Mouse (Mus musculus) adrenal gland, adult 2 months (tissue): Measurements from ENCODE around the gene Gm20388. TPM values are rescaled to one million over a fixed set of nuclear protein-coding genes. Genes with fewer than 3 reads are reported as not detected.
A peak's percentile ranks its signal among the peaks of the same experiment; 100 is the strongest.

Experiments
- DNase-seq: peaks from one replicate; pipeline ENCODE4 v3.0.0; 2021
- polyA plus RNA-seq: library from polyadenylated mRNA; depleted of rRNA; stranded (reverse); fragments of >200 nt; gene quantifications from 2 replicates; pipeline ENCODE4 v1.2.3, GENCODE M21; 2012
- total RNA-seq, 2 experiments: library from RNA; stranded (reverse); gene quantifications; 2 replicates each; pipeline ENCODE4 v1.2.3; 2021

Gm20388 gene
- total and polyA plus RNA-seq, 3 experiments, result 5.9 to 50.1 (median 9.9) TPM

DNA sequence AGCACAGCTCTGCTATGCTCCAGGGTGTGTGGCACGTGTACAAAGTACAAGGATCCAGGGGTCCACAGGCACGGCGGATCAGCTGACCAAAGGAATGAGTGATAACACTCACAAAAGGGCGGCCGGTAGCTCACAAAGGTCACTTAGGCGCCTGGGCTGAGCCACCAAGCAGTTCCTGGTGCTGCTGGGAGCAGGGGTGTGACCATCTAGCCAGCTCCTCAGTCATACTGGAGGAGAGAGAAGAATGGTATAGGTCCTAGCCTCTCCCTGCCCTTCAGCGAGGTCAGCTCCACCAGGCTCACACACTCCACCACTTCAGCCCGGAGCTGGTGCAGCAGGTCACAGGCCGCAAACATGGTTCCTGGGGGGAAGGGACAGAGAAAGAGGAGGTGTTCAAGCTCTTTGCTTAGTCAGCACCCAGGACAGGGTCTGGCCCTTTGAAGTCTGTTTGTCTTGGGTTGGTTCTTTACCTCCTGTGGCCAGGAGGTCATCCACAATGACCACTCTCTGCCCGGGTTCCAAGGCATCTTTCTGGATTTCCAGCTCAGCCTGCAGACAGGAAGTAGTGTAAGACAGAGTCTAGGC, 2664.1 kb downstream of the Gm20388 start:
- no peak for DNase-seq

DNA sequence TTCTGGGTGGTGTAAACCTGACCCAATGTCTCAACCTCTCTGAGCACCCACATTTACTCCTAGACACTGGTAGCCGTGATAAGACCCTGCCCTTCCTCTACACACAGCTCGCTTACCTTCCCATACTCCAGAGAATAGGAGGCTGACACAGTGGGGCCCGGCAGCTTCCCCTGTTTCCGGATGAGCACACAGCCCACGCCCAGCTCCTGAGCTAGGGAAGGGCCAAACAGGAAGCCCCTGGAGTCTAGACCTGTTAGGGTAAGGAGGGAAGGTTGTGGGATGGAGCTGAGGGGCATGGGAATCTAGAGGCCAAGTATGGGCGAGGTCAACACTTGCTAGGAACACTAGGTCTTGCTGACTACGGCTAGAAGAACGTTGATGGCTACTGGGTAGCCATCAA, 2664.6 kb downstream of the Gm20388 start:
- DNase-seq, result no peak

DNA sequence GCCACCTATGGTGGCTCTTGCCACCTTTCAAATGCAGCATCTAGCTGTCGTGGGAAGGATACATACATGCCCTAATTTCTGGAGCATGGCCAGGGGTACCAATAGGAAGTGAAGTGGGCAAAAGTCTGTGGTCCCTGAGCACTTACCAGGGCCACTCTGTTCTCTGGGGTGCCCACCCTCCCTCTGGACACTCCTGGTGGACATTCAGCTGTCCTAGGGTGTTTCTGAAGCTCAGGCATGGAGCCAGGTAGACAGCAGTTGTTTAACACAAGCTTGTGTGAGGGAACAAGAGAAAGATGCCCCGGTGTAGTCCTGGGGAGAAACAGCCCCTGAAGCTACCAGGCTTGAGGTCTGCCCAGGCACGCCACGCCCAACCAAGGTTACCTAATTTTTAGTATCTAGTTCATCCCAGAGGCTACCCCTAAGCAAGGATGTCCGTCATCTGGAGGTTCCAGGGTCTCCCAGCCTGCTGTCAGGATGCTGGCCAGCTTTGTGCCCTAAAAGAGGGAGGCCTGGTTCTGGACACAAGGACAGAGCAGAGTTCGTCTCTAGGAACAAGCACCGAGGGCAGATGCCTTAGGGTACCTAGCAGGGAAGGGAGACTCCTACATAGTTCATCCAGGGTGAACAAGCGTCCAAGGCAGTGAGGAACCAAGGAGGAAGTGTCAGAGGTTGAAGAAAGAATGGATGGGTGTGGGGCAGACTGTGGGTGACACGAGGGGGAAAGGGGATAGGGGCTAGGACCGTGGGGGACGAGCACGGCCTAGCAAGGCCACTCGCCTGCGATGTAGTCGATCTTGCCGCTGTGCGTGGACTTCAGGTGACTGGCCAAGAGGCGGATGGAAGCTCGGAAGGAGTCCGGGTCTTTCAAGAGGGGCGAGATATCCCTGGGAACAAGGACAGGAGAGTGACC, 2665.3 kb downstream of the Gm20388 start:
- peak; percentile 24 for DNase-seq

DNA sequence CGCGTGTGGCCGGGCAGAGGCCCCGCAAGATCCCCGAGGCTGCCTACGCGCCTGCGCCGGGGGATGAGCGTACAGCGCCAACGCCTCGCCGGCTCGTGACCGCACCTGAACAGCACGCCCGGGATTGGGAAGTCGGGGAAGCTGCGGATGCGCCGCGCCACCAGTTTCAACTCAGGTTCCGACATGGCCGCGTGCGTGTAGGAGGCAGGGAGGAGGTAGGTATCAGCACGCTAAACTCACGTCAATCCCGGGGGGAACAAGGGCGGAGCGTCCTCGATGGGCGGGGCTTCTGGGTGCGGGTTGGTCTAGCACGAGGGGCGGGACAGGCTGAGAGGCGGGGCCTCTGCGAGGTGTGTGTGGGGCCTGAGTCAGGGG, 2666.0 kb downstream of the Gm20388 start, which contains the start of gene Aprt:
TSS of gene Aprt (minus strand) at position 262 of the 375 bp plus-strand sequence.
- peak; percentile 97 for DNase-seq

- no peak for DNase-seq
Measured at GRCm38 (mm10) chr8:122577116-122577515, 2666.5 kb downstream of the Gm20388 start.

GRCm38 (mm10) chr8:122579196-122579595, 2668.6 kb downstream of the Gm20388 start:
- no peak for DNase-seq

DNA sequence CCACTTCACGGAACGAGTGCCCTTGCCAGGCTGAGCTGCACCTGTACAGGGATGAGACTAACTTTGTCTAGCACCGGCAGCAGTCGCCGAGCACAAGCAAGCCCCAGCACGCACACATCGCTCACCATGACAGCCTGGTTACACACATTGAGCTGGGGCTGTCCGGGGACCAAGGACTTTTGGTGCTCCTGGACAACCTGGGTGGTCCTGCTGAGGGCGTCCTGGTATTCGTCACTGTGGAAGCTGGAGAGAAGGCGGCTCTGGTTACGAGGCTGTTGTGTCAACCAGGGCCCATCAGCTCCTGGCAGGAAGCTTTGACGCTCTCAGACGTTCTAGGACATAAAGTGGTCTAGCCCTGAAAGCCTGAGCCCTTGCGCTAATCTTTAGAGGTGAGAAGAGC, 2670.3 kb downstream of the Gm20388 start:
- no peak for DNase-seq

GRCm38 (mm10) chr8:122584981-122585380, 2674.3 kb downstream of the Gm20388 start:
- DNase-seq, result no peak

DNA sequence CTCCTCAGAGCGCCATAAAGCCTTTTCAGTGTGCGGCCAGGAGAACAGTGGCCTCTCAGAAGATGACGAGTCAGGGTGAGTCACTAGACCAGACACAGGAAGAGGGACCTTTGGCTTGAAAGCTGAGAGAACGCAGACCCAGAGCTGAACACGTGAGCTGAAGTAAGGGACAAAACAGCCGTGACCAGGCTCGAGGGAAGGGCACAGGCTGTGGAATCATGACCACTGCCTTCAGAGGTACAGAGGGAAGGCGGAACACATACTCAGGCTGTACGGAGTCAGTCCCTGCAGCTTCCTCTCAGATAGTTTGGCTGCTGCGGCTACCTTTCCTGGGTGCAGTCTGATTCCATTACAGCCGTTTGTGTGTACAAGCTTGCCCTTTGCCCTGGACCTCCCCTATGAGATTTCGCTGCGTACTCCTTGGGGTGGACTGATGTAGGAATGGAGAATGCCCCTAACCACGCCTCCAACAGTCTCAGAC, 2674.8 kb downstream of the Gm20388 start:
- peak; percentile 62 for DNase-seq

DNA sequence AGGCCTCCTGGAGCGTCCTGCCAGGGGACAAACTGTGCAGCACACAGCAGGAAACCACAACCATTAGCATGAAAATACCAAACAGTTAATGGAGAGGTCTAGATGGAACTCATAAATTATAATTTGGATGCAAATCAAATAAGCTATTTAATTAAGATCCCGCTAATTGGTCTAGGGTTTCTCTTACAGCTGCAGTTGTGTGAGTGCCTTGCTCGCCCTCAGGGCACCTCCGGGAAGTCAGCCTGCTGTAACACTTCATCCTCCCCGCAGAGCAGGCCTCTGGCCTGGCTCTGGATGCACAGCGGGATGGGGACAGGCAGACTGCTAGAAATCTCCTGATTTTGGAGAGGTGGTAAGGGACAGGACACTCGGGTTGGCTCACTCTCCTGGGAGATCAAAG, 2675.5 kb downstream of the Gm20388 start:
- DNase-seq, result peak; percentile 14

DNA sequence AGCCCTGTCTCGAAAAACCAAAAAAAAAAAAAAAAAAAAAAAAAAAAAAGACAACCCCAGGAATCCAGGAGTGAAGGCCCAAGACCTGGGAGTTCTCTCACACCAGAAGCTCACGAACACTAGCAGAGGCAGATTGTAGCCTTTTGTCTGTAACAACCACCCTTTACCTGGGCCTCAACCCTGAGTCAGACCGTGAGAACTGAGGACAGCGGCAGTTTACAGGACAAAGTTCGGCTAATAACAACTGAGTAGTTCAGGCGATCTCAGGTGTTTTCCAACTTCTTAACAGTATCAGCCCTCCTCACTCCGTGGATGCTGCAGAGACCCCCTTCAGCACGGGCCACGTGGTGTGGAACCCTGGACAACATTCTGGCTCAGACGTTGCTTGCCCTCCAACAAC, 2676.1 kb downstream of the Gm20388 start:
- DNase-seq, result no peak

DNA sequence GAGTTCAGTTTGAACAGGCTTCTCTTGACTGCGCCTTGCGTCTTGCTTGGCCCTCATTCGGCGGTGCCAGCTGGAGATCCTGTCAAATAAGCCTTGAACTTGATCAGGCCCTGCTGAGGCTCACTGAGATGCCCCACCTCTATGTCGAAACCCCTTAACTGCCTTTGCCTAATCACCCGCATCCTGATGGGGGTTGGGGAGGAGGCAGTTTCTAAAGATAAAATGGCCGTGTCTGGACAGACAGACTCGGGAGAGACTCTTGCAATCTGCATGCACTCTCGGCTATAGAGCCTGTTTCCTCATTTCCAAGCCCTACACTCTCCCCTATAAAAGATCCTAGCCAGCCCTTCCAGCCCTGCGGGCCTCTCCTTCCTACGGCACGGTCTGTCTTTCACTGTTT, 2682.6 kb downstream of the Gm20388 start:
- DNase-seq, result no peak

DNA sequence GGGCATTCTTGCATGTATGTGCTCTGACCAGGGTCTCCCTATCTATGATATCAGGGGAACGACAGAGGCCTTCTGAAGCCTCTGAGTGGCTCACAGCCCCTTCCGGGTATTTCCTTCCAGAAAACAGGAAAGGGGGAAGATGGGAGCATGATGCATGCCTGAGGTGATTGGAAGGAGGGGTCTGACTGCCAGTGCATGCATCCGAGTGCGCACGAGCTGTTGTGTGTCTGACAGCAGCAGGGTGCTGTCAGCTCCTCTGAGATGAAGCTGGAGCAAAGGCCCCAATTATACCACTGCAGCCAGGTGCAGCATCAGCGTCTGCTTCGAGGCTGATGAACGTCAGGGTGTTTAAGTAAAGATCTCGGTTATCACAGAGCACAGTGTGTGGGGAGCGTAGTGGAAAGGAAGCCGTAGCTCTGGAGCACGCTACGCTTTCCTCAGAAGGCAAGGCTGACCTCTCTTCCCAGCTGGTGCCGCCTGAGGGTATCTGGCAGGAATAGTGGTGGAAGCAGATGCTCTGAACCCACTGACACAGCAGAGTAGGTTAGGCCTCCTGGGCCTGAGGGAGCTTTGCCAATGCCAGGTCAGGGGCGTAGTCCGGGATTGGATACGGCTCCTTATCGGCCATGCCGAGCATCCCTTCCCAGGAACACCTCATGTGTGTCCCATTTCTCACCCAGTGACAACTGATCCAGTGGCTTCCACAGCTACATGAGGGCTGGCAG, 2683.3 kb downstream of the Gm20388 start:
- no peak for DNase-seq

- DNase-seq, result no peak
Measured at GRCm38 (mm10) chr8:122596031-122596430, 2685.4 kb downstream of the Gm20388 start.

DNA sequence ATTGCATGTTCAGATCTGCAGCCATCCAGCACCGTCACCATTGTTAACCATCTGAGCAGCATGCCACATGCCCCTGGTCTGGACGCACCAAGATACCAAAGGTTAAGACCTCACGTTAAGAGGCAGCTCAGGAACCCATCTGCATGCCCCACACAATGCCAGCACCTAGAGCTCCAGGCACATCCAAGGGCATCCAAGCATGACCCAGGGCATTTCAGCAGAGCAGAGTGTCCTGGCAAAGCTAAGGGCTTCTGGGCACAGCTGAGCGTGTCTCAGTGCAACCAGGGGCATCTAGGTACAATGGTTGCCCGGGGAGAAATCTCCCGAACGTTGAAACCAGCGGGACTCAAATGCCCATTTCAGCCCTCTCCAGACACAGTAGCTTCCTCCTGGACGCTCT, 2690.0 kb downstream of the Gm20388 start:
- no peak for DNase-seq

DNA sequence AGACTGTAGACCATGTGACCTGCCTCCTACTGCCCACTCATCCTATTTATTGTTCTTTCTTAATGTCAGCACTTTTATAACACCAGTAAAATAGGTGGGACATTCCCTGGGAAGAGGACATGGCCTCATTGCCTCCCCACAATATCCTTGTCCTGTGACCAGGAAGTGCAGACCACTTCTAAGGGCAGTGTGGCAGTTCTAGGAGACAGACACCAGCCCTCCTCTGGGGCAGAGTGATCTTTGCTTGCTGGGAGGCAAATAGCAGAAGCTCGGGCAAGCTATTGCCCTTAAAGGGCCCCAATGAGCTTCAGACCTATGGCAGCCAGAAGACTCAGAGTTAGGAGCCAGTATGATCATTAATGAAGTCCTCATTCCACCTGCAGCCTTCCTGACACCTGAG, 2694.0 kb downstream of the Gm20388 start:
- no peak for DNase-seq

DNA sequence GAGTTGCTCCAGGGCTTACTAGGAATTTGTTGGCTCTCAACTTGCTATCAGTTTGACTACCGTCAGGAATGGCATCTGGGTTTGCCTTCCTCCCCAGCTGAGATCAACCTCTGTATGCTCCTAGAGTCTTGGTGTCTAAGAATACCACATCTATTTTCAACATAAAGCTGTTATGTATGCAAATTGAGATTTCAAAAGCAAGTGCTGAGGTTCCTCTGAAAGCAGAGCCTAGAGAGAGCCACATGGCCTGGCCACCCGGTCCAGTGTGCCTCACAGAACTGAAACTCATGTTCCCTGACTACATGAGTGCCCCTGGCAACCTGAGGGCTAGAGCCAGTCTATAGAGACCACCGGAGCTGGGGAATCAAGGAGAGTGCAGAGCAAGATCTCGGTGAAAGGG, 2694.7 kb downstream of the Gm20388 start:
- no peak for DNase-seq

GRCm38 (mm10) chr8:122606810-122607209, 2696.2 kb downstream of the Gm20388 start:
- DNase-seq, result no peak

DNA sequence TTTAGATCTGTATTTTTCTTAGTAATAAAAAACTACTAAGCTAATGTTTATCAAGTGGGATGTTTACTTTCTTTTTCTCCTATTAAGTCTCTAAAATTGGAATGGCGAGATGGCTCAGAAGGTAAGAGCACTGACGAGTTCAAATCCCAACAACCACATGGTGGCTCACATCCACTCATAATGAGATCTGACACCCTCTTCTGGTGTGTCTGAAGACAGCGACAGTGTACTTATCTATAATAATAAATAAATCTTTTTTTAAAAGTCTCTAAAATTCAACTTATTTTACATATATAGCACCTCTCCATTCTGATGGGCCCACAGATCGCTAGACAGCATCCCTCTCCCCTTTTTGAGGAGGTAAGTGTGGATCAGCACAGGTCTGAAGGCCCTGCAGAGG, 2699.6 kb downstream of the Gm20388 start:
- DNase-seq, result no peak

DNA sequence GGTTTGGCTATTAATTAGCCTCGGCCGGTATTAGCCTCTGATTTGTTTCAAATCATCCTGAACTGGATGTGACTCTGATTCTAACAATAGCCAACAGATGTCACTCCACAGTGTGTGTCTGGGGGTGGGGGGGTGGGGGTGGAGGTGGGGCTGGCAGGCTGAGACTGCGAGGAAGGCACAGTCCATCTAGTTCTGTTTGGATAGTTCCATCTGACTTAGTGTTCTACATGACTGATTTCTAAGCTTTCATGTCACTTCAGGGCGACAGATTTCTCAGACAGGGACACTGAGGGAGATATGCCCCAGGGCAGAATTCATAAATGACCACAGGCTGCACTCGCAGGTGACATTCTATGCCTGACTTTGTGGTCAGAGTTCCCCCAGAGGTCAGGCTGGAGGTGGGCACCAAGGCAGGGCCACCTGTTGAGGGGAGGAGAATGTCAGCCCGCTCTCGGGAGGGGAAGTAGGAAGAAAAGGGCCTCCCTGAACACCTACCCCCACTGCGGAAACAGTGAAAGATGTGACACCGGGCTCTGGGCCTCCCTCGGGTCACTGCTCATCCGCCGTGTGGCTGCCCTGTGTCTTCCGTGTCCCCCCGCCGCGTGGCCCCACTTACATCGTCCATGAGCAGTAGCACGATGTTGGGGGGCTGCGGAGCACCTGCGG, 2700.1 kb downstream of the Gm20388 start:
- no peak for DNase-seq

- DNase-seq, result peak; percentile 97
Measured at GRCm38 (mm10) chr8:122611295-122612133, 2700.9 kb downstream of the Gm20388 start, which contains the start of the genes Galns and Trappc2l. Galns (minus strand) TSS chr8:122611463. Trappc2l (plus strand) TSS chr8:122611640.
